Mouse (Mus musculus) MEL (cell line): ENCODE data around the gene Dcun1d4. TPM values are rescaled to one million over a fixed set of nuclear protein-coding genes. Genes with fewer than 3 reads are reported as not detected.

Experiments used
- DNase-seq: peaks from one replicate; pipeline ENCODE4 v3.0.0; 2011; ENCODE audit warnings: low read depth, low spot score
- H3K27ac ChIP-seq: 2 replicates; pipeline ENCODE4 v1.5.1; 2012; ENCODE audit warnings: low read depth, mild to moderate bottlenecking, control low read depth, low read length, moderate library complexity; ENCODE audit not compliant: control insufficient read depth
- H3K27me3 ChIP-seq, 2 experiments: fragments of 150-350 bp in 1 of 2; sonication (generic) in 1 of 2; 2 replicates each; pipeline ENCODE4 v1.6.1; 2012; ENCODE audit warnings: low read length in 2 of 2, mild to moderate bottlenecking in 2 of 2, improper control_type of control experiment in 1 of 2, moderate library complexity in 1 of 2; ENCODE audit not compliant: insufficient read depth in 2 of 2, control insufficient read depth in 1 of 2
- H3K36me3 ChIP-seq, 2 experiments: 2 replicates each; pipeline ENCODE4 v1.6.1; 2012 to 2014; ENCODE audit warnings: low read length in 2 of 2, improper control_type of control experiment in 1 of 2, inconsistent platforms in 1 of 2, mild to moderate bottlenecking in 1 of 2; ENCODE audit not compliant: insufficient read depth in 2 of 2, control insufficient read depth in 1 of 2
- H3K4me1 ChIP-seq, 2 experiments: fragments of 150-350 bp in 1 of 2; sonication (generic) in 1 of 2; 2 replicates each; pipeline ENCODE4 v1.6.1; 2012; ENCODE audit warnings: low read length in 2 of 2, improper control_type of control experiment in 1 of 2, mild to moderate bottlenecking in 1 of 2; ENCODE audit not compliant: insufficient read depth in 2 of 2, control insufficient read depth in 1 of 2
- H3K4me3 ChIP-seq, 2 experiments: fragments of 150-350 bp in 1 of 2; sonication (generic) in 1 of 2; 2 replicates each; pipeline ENCODE4 v1.5.1; 2012; ENCODE audit warnings: low read depth in 2 of 2, low read length in 2 of 2, mild to moderate bottlenecking in 2 of 2, moderate library complexity in 2 of 2, control low read depth in 1 of 2, improper control_type of control experiment in 1 of 2; ENCODE audit not compliant: control insufficient read depth in 1 of 2, insufficient read depth in 1 of 2
- H3K79me2 ChIP-seq: 2 replicates; pipeline ENCODE4 v1.6.1; 2012; ENCODE audit warnings: mild to moderate bottlenecking, low read length, moderate library complexity; ENCODE audit not compliant: control insufficient read depth, poor library complexity, insufficient read depth
- H3K9ac ChIP-seq: 2 replicates; pipeline ENCODE4 v1.6.1; 2012; ENCODE audit warnings: low read depth, mild to moderate bottlenecking, control low read depth, low read length, moderate library complexity; ENCODE audit not compliant: control insufficient read depth, poor library complexity, severe bottlenecking
- H3K9me3 ChIP-seq: fragments of 150-350 bp; sonication (generic); replicated peaks from 2 replicates; pipeline ENCODE4 v1.6.1; 2012; ENCODE audit warnings: mild to moderate bottlenecking, low read length, improper control_type of control experiment, moderate library complexity; ENCODE audit not compliant: insufficient read depth
- CHD2 ChIP-seq: IDR thresholded peaks from 2 replicates; pipeline ENCODE4 v1.6.1; 2011; ENCODE audit warnings: low read length, improper control_type of control experiment
- E2F4 ChIP-seq: IDR thresholded peaks from 2 replicates; pipeline ENCODE4 v1.6.1; 2011; ENCODE audit warnings: low read depth, low read length, improper control_type of control experiment, borderline replicate concordance
- ELF1 ChIP-seq: IDR thresholded peaks from 2 replicates; pipeline ENCODE4 v1.6.1; 2014; ENCODE audit warnings: low read depth, mild to moderate bottlenecking, inconsistent platforms, low read length, improper control_type of control experiment, moderate library complexity
- EP300 ChIP-seq, 2 experiments: IDR thresholded peaks; 2 replicates each; pipeline ENCODE4 v1.6.1; 2011; ENCODE audit warnings: improper control_type of control experiment in 2 of 2, low read length in 2 of 2, low read depth in 1 of 2, mild to moderate bottlenecking in 1 of 2
- GABPA ChIP-seq: IDR thresholded peaks from 2 replicates; pipeline ENCODE4 v1.6.1; 2012; ENCODE audit warnings: low read depth, mild to moderate bottlenecking, inconsistent platforms, low read length, improper control_type of control experiment, moderate library complexity
- GATA1 ChIP-seq: IDR thresholded peaks from 2 replicates; pipeline ENCODE4 v1.6.1; 2011; ENCODE audit warnings: low read depth, low read length, improper control_type of control experiment
- MAFK ChIP-seq: IDR thresholded peaks from 2 replicates; pipeline ENCODE4 v1.6.1; 2011; ENCODE audit warnings: low read depth, mild to moderate bottlenecking, low read length, improper control_type of control experiment, borderline replicate concordance
- MAX ChIP-seq: IDR thresholded peaks from 2 replicates; pipeline ENCODE4 v1.6.1; 2011; ENCODE audit warnings: low read length, improper control_type of control experiment
- MAZ ChIP-seq: IDR thresholded peaks from 2 replicates; pipeline ENCODE4 v1.6.1; 2012; ENCODE audit warnings: low read depth, mild to moderate bottlenecking, inconsistent platforms, low read length, improper control_type of control experiment
- NRF1 ChIP-seq: IDR thresholded peaks from 2 replicates; pipeline ENCODE4 v1.6.1; 2014; ENCODE audit warnings: low read depth, mild to moderate bottlenecking, inconsistent platforms, low read length, improper control_type of control experiment, moderate library complexity; ENCODE audit not compliant: poor library complexity, insufficient read depth, severe bottlenecking
- POLR2A ChIP-seq, 2 experiments: IDR thresholded peaks; 2 replicates each; pipeline ENCODE4 v1.6.1; 2011 to 2012; ENCODE audit warnings: low read length in 2 of 2, mild to moderate bottlenecking in 2 of 2, control low read depth in 1 of 2, improper control_type of control experiment in 1 of 2, low read depth in 1 of 2, moderate library complexity in 1 of 2; ENCODE audit not compliant: control insufficient read depth in 1 of 2, insufficient read depth in 1 of 2, poor library complexity in 1 of 2
- POLR2AphosphoS2 ChIP-seq: IDR thresholded peaks from 2 replicates; pipeline ENCODE4 v1.6.1; 2011; ENCODE audit warnings: low read length, improper control_type of control experiment
- RCOR1 ChIP-seq: IDR thresholded peaks from 2 replicates; pipeline ENCODE4 v1.6.1; 2012; ENCODE audit warnings: low read depth, mild to moderate bottlenecking, inconsistent platforms, low read length, improper control_type of control experiment
- SIN3A ChIP-seq: IDR thresholded peaks from 2 replicates; pipeline ENCODE4 v1.6.1; 2012; ENCODE audit warnings: low read length, improper control_type of control experiment, inconsistent platforms
- USF2 ChIP-seq, 2 experiments: IDR thresholded peaks; 2 replicates each; pipeline ENCODE4 v1.6.1; 2011 to 2012; ENCODE audit warnings: improper control_type of control experiment in 2 of 2, low read length in 2 of 2, borderline replicate concordance in 1 of 2, inconsistent platforms in 1 of 2, low read depth in 1 of 2, mild to moderate bottlenecking in 1 of 2; ENCODE audit not compliant: insufficient read depth in 1 of 2
- ZC3H11A ChIP-seq: IDR thresholded peaks from 2 replicates; pipeline ENCODE4 v1.6.1; 2012; ENCODE audit warnings: low read depth, mild to moderate bottlenecking, inconsistent platforms, low read length, improper control_type of control experiment
- ZNF384 ChIP-seq: IDR thresholded peaks from 2 replicates; pipeline ENCODE4 v1.6.1; 2012; ENCODE audit warnings: low read depth, mild to moderate bottlenecking, inconsistent platforms, low read length, improper control_type of control experiment
- polyA plus RNA-seq, 2 experiments: library from polyadenylated mRNA; stranded (reverse) in 1 of 2; unstranded in 1 of 2; fragments of >175 nt in 1 of 2; fragments of >200 nt in 1 of 2; gene quantifications; 2 replicates each; pipeline versions ENCODE4 v1.2.1 to v1.2.4; 2012; ENCODE audit warnings: low replicate concordance in 2 of 2, low read depth in 1 of 2; ENCODE audit not compliant: insufficient read length in 2 of 2, insufficient read depth in 1 of 2, missing spikeins in 1 of 2
- total RNA-seq: library from RNA; depleted of rRNA; stranded (reverse); fragments of 300-350 nt; gene quantifications from 2 replicates; pipeline ENCODE4 v1.2.3, GENCODE M21; 2012

Dcun1d4 gene
- total and polyA plus RNA-seq, 3 experiments, result 7.6 to 10.0 TPM; not detected in 1

DNA sequence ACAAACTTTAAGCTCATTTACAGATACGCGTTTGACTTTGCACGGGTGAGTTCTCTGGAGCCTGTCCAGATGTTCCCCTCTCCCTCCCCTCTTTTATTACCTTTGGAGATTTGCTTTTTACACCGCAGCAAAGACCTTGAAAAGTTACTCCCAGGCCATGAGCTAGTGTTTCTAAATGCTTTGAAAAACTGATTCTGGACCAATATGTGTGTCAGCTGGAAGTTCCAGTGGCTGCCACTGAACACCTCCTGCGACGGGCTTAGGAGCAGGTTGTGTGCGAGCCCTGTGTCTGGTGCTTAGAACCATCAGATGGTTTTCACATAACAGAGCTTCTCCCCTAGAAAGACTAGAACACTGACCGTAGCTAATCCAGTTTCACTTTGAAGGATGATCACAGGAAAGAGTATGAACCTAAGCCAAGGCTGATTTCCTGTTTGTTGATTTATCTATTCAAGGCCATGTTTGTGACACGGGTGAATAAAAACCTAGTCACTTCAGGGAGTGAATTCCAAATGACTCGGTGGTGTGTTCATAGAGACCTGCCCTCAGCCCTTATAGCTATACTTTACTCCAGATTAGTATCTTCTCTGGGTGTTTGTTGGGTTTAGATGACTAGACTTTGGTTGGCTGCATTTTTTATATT lies 63.4 kb downstream of the Dcun1d4 start:
- DNase-seq, result peak; percentile 41
- Histone ChIP-seq H3K9ac (peak overlapping the region; percentile 42), H3K9me3 (no peaks in the 10 kb centered on the region), H3K4me3 (no peak overlapping the region; a peak in 1 of 4 replicates), H3K27ac (peak overlapping the region; percentile 27), H3K27me3 (no peaks in the 10 kb centered on the region), H3K4me1 (peaks cover 0 to 4% of the 10 kb centered on the region in 2 experiments; a peak in 2 of 4 replicates), H3K79me2 (no peaks in the 10 kb centered on the region), H3K36me3 (peaks cover 0 to 4% of the 10 kb centered on the region in 2 experiments; a peak in 2 of 4 replicates)
- TF ChIP-seq EP300 (IDR thresholded peaks at IDR 0.05; ENCODE audit: low read depth in 1 of 2, low read length in 2 of 2) (0 out of 4 replicates have a peak, but pooled peaks of 1 of the 2 experiments have one; percentile 34), POLR2AphosphoS2 (no peak), MAX (no peak)

DNA sequence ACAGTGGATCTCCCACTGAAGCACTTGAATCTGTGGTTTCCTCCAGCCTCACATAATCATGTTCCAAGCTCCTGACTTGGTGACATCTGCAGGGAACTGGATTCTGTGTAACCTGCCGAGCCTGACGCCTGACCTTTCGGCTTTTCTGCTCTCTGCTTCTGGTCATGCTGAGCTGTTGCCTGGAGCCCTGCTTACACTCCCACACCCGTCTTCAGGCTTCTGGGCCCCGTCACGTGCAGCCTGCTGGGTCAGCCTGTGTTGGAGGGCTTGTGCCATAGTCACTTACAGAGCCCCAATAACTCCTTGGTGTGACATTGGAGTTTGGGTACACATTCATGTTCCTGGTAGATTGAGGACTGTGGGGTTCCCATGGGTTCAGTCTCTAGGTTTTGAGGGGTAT lies 64.8 kb downstream of the Dcun1d4 start:
- no peak for TF ChIP-seq ELF1
- TF ChIP-seq RCOR1, result no peak
- no peak for TF ChIP-seq GABPA
- no peak for TF ChIP-seq E2F4
- TF ChIP-seq CHD2, result no peak
- no peak for TF ChIP-seq POLR2A (IDR thresholded peaks at IDR 0.05; ENCODE audit: control insufficient read depth in 1 of 2, insufficient read depth in 1 of 2, low read depth in 1 of 2, low read length in 2 of 2, poor library complexity in 1 of 2)
- no peak for TF ChIP-seq GATA1
- no peak for TF ChIP-seq NRF1
- no peak for TF ChIP-seq ZC3H11A
- no peak for TF ChIP-seq ZNF384
- no peak for TF ChIP-seq SIN3A
- TF ChIP-seq MAFK, result no peak
- TF ChIP-seq USF2 (IDR thresholded peaks at IDR 0.05; ENCODE audit: borderline replicate concordance in 1 of 2, insufficient read depth in 1 of 2, low read depth in 1 of 2, low read length in 2 of 2), result no peak
- TF ChIP-seq EP300 (IDR thresholded peaks at IDR 0.05; ENCODE audit: low read depth in 1 of 2, low read length in 2 of 2), result no peak
- no peak for TF ChIP-seq MAZ
- TF ChIP-seq, all 39 proteins: peak for 0
- H3K79me2 ChIP-seq, result no peaks in the 10 kb centered on the region
- peaks cover 4% of the 10 kb centered on the region in 2 experiments for H3K36me3 ChIP-seq
- H3K27ac ChIP-seq, result no peak overlapping the region
- peaks cover 0 to 4% of the 10 kb centered on the region in 2 experiments; a peak in 2 of 4 replicates for H3K4me1 ChIP-seq
- no peak overlapping the region for H3K4me3 ChIP-seq
- no peaks in the 10 kb centered on the region for H3K27me3 ChIP-seq
- DNase-seq, result no peak
- no peaks in the 10 kb centered on the region for H3K9me3 ChIP-seq
- no peak overlapping the region for H3K9ac ChIP-seq
